Mouse (Mus musculus) limb, embryonic 13.5 days (tissue): ENCODE data around the gene Ubqln4. TPM values are rescaled to one million over a fixed set of nuclear protein-coding genes. Genes with fewer than 3 reads are reported as not detected.

Source experiments
- ATAC-seq: fragments of 200-750 bp; cut with Nextera tagmentation; 2 replicates; pipeline ENCODE4 v1.8.0; 2017; ENCODE audit warnings: low read depth, moderate number of reproducible peaks, moderate TSS enrichment; ENCODE audit not compliant: low FRiP score
- H3K27ac ChIP-seq: fragments of 300-500 bp; sonication (generic); 2 replicates; pipeline ENCODE4 v1.5.1; 2015; ENCODE audit warnings: inconsistent platforms, mild to moderate bottlenecking, moderate library complexity
- H3K27me3 ChIP-seq: fragments of 300-500 bp; sonication (generic); 2 replicates; pipeline ENCODE4 v1.6.1; 2015; ENCODE audit warnings: mild to moderate bottlenecking, inconsistent platforms
- H3K36me3 ChIP-seq: fragments of 300-500 bp; sonication (generic); 2 replicates; pipeline ENCODE4 v1.6.1; 2015; ENCODE audit warnings: inconsistent platforms, mild to moderate bottlenecking, moderate library complexity
- H3K4me1 ChIP-seq: fragments of 300-500 bp; sonication (generic); 2 replicates; pipeline ENCODE4 v1.6.1; 2015; ENCODE audit warnings: inconsistent platforms
- H3K4me2 ChIP-seq: fragments of 300-500 bp; sonication (generic); replicated peaks from 2 replicates; pipeline ENCODE4 v1.6.1; 2015; ENCODE audit warnings: inconsistent platforms, mild to moderate bottlenecking, moderate library complexity
- H3K4me3 ChIP-seq: fragments of 300-500 bp; sonication (generic); 2 replicates; pipeline ENCODE4 v1.5.1; 2015; ENCODE audit warnings: moderate library complexity, mild to moderate bottlenecking, inconsistent platforms
- H3K9ac ChIP-seq: fragments of 300-500 bp; sonication (generic); 2 replicates; pipeline ENCODE4 v1.6.1; 2015; ENCODE audit warnings: mild to moderate bottlenecking, inconsistent platforms
- H3K9me3 ChIP-seq: fragments of 300-500 bp; sonication (generic); 2 replicates; pipeline ENCODE4 v1.6.1; 2016; ENCODE audit warnings: inconsistent platforms
- WGBS: fragments of 180-500 bp; shearing (Covaris S2); methylation state at CpG from one replicate; pipeline ENCODE4 v1.1.7; 2015; 5-methylcytosine and 5-hydroxymethylcytosine counted together
- polyA plus RNA-seq: library from polyadenylated mRNA; unstranded; fragments of >200 nt; fragmentation: Nextera tagmentation; extraction: Ambion mirVana; gene quantifications from 2 replicates; pipeline ENCODE4 v1.2.1, GENCODE M21; 2015

Gene Ubqln4
- polyA plus RNA-seq, 1 experiment from 2014 or later: 48.2 TPM

- ATAC-seq: no peak
- peak overlapping the region; percentile 46 for H3K4me2 ChIP-seq
- 24% methylated on average over 8 of the region's 8 CpGs for WGBS
- peaks cover 45% of the 10 kb centered on the region for H3K4me1 ChIP-seq
- H3K9ac ChIP-seq: peak overlapping the region; percentile 62
- no peaks in the 10 kb centered on the region for H3K9me3 ChIP-seq
- peak overlapping the region; percentile 13 for H3K4me3 ChIP-seq
- H3K27ac ChIP-seq: peak overlapping the region; percentile 39; the same call in 1 of the 2 replicates
- no peaks in the 10 kb centered on the region for H3K27me3 ChIP-seq
- peaks cover 37% of the 10 kb centered on the region for H3K36me3 ChIP-seq
Observed at GRCm38 (mm10) chr3:88527565-88527964, 26.0 kb upstream of the Ubqln4 start.

DNA sequence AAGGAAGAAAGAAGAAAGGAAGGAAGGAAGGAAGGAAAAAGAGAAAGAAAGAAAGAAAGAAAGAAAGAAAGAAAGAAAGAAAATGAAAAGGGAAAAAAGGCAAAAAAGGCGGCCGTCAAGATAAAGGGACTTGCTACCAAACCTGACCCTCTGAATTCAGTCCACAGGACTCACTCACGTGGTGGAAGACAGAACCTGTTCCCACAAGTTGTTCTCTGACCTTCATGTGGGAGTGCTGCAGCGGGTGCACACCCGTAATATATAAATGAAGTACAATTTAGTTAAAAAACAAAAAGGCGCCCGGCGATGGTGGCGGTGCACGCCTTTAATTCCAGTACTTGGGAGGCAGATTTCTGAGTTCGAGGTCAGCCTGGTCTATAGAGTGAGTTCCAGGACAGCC lies 24.9 kb upstream of the Ubqln4 start:
- Histone ChIP-seq H3K4me1 (peaks cover 46% of the 10 kb centered on the region), H3K9ac (peak overlapping the region; percentile 100; the same call in 1 of the 2 replicates), H3K4me2 (no peak overlapping the region), H3K27me3 (no peaks in the 10 kb centered on the region), H3K27ac (no peak overlapping the region), H3K9me3 (no peaks in the 10 kb centered on the region), H3K4me3 (no peak overlapping the region), H3K36me3 (peaks cover 26% of the 10 kb centered on the region)
- ATAC-seq: no peak
- WGBS: 85% methylated on average over 11 of the region's 11 CpGs

DNA sequence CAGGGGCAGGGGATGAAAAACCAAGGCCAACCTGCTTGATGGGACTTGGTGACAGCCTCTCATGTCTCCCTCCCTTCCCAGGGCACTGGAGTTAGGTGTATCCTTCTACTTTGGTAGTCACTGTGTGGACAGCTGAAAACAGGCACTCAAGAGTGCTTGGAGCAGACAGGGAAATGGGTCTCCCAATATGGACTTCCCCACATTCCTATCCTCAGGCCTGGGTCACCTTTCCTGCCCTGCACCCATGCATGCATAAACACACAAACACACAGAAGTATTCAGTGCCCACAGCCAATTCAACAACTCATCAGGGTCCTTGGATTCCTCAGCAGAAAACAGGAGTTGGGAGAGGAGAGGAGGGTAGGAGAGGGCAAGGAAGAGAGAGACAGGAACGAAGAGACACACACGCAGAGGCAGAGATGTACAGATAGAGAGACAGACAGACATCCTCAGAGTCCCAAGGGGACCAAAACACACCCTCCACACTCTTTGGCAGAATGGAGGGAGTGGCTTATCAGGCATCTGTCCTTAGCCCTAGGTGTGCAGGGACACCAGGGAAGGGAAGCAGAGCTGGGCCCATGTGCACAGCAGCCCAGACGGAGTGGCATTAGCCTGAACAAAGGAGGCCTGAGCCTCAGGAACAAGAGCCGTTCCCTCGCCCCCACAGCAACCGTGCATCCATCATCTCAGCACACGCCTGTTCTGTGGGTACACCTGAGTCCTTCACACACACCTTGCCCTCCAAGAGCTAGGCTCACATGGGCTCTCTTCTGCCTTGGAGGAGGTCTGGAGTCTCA lies 24.2 kb upstream of the Ubqln4 start:
- H3K4me2 ChIP-seq: peak overlapping the region; percentile 94
- no peak for ATAC-seq
- peak overlapping the region; percentile 99 for H3K27ac ChIP-seq
- WGBS: 33% methylated on average over 7 of the region's 7 CpGs
- no peaks in the 10 kb centered on the region for H3K9me3 ChIP-seq
- no peaks in the 10 kb centered on the region for H3K27me3 ChIP-seq
- peak overlapping the region; percentile 94 for H3K4me3 ChIP-seq
- H3K9ac ChIP-seq: peak overlapping the region; percentile 100
- peaks cover 53% of the 10 kb centered on the region for H3K4me1 ChIP-seq
- H3K36me3 ChIP-seq: peaks cover 18% of the 10 kb centered on the region

- Histone ChIP-seq H3K9me3 (no peaks in the 10 kb centered on the region), H3K9ac (peak overlapping the region; percentile 100), H3K36me3 (peaks cover 11% of the 10 kb centered on the region), H3K4me2 (peak overlapping the region; percentile 94), H3K27ac (peak overlapping the region; percentile 99), H3K27me3 (no peaks in the 10 kb centered on the region), H3K4me3 (peak overlapping the region; percentile 94), H3K4me1 (peaks cover 62% of the 10 kb centered on the region)
- no peak for ATAC-seq
- 6% methylated on average over 11 of the region's 11 CpGs for whole genome bisulfite sequencing
Observed at GRCm38 (mm10) chr3:88530082-88530864, 23.3 kb upstream of the Ubqln4 start.

DNA sequence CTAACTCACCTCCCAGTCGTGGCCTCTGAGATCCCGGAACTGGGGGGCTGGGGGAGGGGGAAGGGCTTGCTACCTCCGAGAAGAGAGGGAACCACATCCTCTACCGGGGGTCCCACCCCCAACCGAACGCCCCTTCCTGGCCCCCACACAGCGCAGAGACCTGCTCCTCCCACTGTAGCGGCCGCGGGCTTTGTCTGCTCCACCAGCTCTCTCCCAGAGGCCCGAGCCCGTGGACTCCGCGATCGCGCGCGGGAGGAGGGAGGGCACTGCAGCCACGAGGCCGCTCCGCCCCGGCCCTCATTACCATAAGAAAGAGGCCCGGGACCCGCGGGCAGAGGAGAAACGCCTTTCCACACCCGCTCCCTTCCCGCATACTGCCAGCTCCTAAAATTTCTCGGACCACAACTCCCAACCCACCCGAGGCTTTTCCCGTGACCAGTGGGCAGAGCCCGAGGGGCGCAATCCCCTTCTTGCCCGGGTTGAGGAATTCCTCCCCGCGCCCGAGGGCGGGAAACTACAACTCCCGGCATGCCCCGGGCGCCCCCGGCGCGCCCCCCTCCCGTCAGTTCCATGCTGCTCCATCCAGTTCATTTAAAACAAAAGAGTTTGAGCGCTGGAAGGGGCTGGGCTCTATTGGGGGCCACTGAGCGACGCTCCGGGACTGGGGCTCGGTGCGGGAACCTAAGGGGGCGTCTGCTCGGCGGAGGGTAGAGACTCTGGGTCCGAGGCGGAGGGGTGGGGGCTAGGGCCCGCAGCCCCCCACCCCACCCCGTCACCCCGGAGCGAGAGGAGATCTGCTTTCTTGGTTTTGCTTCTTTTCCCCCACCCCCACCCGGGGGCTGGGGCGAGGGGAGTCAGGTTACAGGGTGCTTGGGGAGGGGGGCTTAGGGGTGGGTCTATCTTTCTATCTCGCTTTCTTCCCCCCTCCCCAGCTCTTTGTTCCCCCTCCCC lies 21.9 kb upstream of the Ubqln4 start:
- Histone ChIP-seq H3K4me1 (peaks cover 67% of the 10 kb centered on the region), H3K27ac (peak overlapping the region; percentile 99), H3K36me3 (peaks cover 22% of the 10 kb centered on the region), H3K4me3 (peak overlapping the region; percentile 94), H3K27me3 (no peaks in the 10 kb centered on the region), H3K9me3 (no peaks in the 10 kb centered on the region), H3K9ac (peak overlapping the region; percentile 100), H3K4me2 (peak overlapping the region; percentile 94)
- WGBS: under 1% methylated on average over 57 of the region's 63 CpGs
- peak; percentile 87 for ATAC-seq

DNA sequence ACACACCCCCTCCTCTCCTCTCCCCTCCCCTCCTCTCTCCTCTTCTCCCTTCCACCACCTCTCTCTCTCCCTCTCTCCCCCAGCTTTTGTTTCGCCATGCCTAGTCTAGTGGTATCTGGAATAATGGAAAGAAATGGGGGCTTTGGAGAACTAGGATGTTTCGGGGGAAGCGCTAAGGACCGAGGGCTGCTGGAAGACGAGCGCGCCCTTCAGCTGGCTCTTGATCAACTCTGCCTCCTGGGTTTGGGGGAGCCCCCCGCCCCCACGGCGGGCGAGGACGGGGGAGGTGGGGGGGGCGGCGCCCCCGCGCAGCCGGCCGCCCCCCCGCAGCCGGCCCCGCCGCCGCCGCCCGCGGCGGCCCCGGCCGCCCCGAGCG lies 21.3 kb upstream of the Ubqln4 start, which contains the start of gene Mex3a:
Gene Mex3a, plus strand, starts transcription at position 97 of the 376 bp plus-strand sequence.
- WGBS: 1% methylated on average over 12 of the region's 31 CpGs
- peaks cover 69% of the 10 kb centered on the region for H3K4me1 ChIP-seq
- ATAC-seq: no peak

GRCm38 (mm10) chr3:88532689-88533511 lies 20.7 kb upstream of the Ubqln4 start:
- 0 out of 2 replicates have a peak, but pooled peaks have one; percentile 2 for ATAC-seq
- peak overlapping the region; percentile 94 for H3K4me3 ChIP-seq
- under 1% methylated on average over 37 of the region's 40 CpGs for WGBS
- H3K4me1 ChIP-seq: peaks cover 69% of the 10 kb centered on the region
- H3K36me3 ChIP-seq: peaks cover 29% of the 10 kb centered on the region
- no peaks in the 10 kb centered on the region for H3K27me3 ChIP-seq
- peak overlapping the region; percentile 94 for H3K4me2 ChIP-seq
- H3K27ac ChIP-seq: peak overlapping the region; percentile 99
- H3K9ac ChIP-seq: peak overlapping the region; percentile 100
- no peaks in the 10 kb centered on the region for H3K9me3 ChIP-seq

More for the DNA sequence above, 21.3 kb upstream of the Ubqln4 start, which contains the start of gene Mex3a:
- Histone ChIP-seq H3K4me2 (peak within 1 kb of the TSS; percentile 94), H3K4me3 (peak within 1 kb of the TSS; percentile 94), H3K27ac (peak within 1 kb of the TSS; percentile 99), H3K36me3 (peaks cover 29% of the 10 kb centered on the region), H3K27me3 (no peaks in the 10 kb centered on the region), H3K9ac (peak within 1 kb of the TSS; percentile 100), H3K9me3 (no peaks in the 10 kb centered on the region)

DNA sequence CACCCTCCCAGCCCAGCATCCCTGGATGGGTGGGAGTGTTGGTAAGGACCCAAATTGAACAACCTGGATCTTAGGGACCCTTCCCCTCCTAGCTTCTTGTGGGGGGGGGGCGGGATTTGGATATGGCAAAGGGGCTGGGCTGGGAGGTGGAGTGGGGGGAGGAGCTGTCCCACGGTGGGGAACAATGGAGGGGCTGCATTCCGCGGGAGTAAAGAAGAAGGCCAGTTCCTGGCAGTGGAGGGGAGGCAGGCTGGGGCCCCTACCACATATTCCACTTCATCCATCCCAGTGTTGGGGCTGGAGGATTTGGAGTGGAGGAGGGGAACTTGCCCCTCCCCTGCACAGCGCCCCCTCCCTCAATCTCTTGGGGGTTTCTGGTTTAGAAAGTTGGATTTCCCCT lies 19.9 kb upstream of the Ubqln4 start:
- Histone ChIP-seq H3K27ac (peak overlapping the region; percentile 99), H3K36me3 (peaks cover 35% of the 10 kb centered on the region), H3K4me2 (peak overlapping the region; percentile 94), H3K9ac (peak overlapping the region; percentile 100), H3K4me1 (peaks cover 69% of the 10 kb centered on the region), H3K27me3 (no peaks in the 10 kb centered on the region), H3K4me3 (peak overlapping the region; percentile 94), H3K9me3 (no peaks in the 10 kb centered on the region)
- no peak for ATAC-seq
- 0% methylated on average over 4 of the region's 5 CpGs for WGBS

DNA sequence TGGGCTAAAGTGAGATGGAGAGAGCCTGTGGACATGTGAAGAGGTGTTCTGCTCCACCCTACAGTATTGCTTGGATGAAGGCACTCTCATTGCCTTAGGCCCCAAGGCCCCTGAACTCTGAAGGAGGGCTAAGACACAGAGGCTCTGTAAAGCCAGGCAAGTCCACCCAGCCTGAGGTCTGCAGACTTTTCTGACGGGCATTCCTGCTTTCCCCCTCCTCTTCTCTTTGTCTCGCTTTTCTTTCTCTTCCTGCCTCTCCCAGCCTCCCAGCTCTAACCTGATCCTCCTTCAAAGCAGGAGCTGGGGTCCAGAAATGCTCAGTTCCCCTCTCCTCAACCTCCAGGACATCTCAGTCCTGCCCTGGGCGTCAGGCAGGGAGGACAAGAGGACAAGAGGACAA lies 18.6 kb upstream of the Ubqln4 start:
- Histone ChIP-seq H3K9me3 (no peaks in the 10 kb centered on the region), H3K27me3 (no peaks in the 10 kb centered on the region), H3K9ac (peak overlapping the region; percentile 100), H3K4me3 (peak overlapping the region; percentile 94), H3K27ac (peak overlapping the region; percentile 99; the same call in 1 of the 2 replicates), H3K36me3 (peaks cover 40% of the 10 kb centered on the region), H3K4me2 (peak overlapping the region; percentile 94), H3K4me1 (peaks cover 64% of the 10 kb centered on the region)
- ATAC-seq: no peak
- 15% methylated on average over 3 of the region's 3 CpGs for WGBS

DNA sequence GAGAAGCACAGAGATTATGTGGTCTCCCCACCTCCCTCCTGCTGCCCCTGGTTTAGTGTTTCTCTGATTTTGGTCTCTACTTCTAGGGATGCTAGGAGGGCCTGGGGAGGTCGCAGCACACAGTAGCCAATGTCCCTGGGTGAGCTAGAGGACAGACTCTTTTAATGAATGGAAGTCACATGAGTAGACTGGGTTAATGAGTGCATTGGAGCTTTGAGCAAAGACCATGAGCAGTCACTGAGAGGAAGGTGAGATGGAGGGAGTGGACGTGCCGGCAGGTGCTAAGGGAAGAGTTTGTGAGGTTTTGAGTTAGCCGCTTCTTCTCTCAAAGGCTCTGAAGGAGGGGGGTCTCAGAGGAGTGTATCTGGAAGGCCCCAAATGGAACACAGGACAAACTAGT lies 18.0 kb upstream of the Ubqln4 start:
- Histone ChIP-seq H3K4me1 (peaks cover 64% of the 10 kb centered on the region), H3K4me2 (peak overlapping the region; percentile 94), H3K27ac (no peak overlapping the region; the same call in 1 of the 2 replicates), H3K9ac (peak overlapping the region; percentile 100), H3K36me3 (peaks cover 45% of the 10 kb centered on the region), H3K4me3 (peak overlapping the region; percentile 94), H3K27me3 (no peaks in the 10 kb centered on the region), H3K9me3 (no peaks in the 10 kb centered on the region)
- 43% methylated on average over 4 of the region's 4 CpGs for WGBS
- no peak for ATAC-seq
